Mouse (Mus musculus): ENCODE data around the gene Asb15.

- no peak for TF ChIP-seq CTCF (IDR thresholded peaks at IDR 0.05; ENCODE audit: borderline replicate concordance, extremely low read depth, insufficient read depth, insufficient read length)
- no peak for TF ChIP-seq POLR2A (IDR thresholded peaks at IDR 0.05; ENCODE audit: borderline replicate concordance, extremely low read depth, insufficient read depth, insufficient read length, poor library complexity, severe bottlenecking)
These were observed 41.0 kb downstream of the Asb15 start for GRCm38 (mm10) chr6:24568963-24569362.
